Mouse (Mus musculus): Measurements from ENCODE around the gene Foxf2. TPM values are rescaled to one million over a fixed set of nuclear protein-coding genes. Genes with fewer than 3 reads are reported as not detected.

Foxf2 gene
- polyA plus RNA-seq, 1 experiment from 2014 or later, result 5.5 TPM

DNA sequence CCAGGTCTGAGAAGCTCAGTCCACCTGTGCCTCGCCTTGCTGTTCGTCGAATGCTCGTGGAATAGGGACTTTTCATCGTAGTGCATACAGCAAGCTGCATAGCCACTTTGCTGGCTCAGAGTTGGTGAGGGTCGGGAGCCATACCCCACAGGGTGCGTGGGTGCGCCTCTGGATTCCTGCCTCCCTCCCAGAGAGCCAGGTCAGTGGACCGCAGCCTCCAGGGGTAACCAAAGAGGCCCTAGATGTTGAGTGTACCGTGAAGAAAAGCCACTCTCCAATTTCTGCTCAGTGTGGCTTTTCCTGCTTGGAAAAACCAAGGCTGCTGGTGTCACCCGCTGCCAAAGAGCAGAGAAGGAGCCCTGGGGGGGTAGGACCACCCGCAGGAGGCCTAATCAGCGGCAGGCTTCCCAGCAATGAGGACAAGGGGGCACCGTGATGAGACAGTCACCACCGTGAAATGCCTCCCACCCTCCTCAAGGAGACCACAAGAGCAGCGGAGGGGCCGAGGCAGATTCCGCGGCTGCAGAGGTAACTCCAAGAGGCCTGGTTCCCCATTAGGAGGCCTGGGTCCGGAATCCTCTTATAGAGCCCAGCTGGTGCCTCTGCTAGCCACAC is 26.6 kb downstream of the Foxf2 start:
- ATAC-seq (ENCODE audit: insufficient number of reproducible peaks, low FRiP score, low TSS enrichment, low read depth), result no peak
- Histone ChIP-seq H3K4me3 (no peak overlapping the region), H3K27me3 (no peaks in the 10 kb centered on the region), H3K27ac (no peak overlapping the region), H3K4me2 (no peak overlapping the region), H3K36me3 (no peaks in the 10 kb centered on the region), H3K4me1 (no peaks in the 10 kb centered on the region), H3K9me3 (no peaks in the 10 kb centered on the region), H3K9ac (no peak overlapping the region)
- WGBS, result 80% methylated on average over 20 of the region's 20 CpGs

DNA sequence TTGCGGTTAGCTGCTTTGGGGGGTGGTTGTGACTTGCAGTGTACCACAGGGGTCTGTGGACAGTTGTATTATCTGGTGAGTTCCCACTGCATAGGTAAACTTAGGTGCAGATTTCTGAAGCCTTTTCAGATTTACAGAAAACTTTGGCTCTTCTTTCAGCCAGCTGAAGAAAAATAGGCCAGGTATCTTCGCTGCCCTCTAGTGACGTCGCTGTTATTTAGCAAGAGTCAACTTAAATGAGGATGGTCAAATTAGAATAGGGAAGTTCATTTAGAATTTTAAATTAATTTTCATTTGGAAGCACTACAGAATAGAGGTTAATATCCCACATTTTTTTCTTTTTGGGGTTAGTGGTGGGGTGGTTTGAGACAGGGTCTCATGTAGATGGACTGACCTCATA is 30.6 kb downstream of the Foxf2 start:
- 62% methylated on average over 4 of the region's 4 CpGs for WGBS
- ATAC-seq (ENCODE audit: insufficient number of reproducible peaks, low FRiP score, low TSS enrichment, low read depth), result no peak
- no peak overlapping the region for H3K9ac ChIP-seq
- peaks cover 9% of the 10 kb centered on the region for H3K27me3 ChIP-seq
- no peak overlapping the region for H3K27ac ChIP-seq
- H3K4me3 ChIP-seq, result no peak overlapping the region
- H3K9me3 ChIP-seq, result no peaks in the 10 kb centered on the region
- no peaks in the 10 kb centered on the region for H3K4me1 ChIP-seq
- H3K36me3 ChIP-seq, result no peaks in the 10 kb centered on the region
- no peak overlapping the region for H3K4me2 ChIP-seq

DNA sequence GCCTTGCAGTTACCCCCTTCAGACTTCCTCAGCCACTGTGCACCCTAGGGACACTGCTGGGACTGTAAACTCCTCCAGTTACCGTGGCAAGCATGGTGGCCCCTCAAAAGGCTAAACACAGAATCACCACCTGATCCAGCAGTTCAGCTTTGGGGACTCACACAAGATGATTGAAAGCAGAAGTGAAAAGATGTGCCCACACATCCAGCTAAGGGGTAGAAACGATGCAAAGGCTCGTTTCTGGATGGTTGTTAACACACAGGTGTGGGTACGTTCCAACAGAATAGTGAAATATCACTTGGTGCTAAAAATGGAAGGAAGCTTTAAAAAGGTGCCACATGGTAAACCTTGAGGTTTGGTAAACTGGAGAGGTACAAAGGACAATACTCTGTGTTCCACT is 32.6 kb downstream of the Foxf2 start:
- H3K9ac ChIP-seq, result no peak overlapping the region
- H3K4me1 ChIP-seq, result no peaks in the 10 kb centered on the region
- no peak for ATAC-seq (ENCODE audit: insufficient number of reproducible peaks, low FRiP score, low TSS enrichment, low read depth)
- peaks cover 9% of the 10 kb centered on the region for H3K27me3 ChIP-seq
- WGBS, result 62% methylated on average over 4 of the region's 4 CpGs
- H3K4me3 ChIP-seq, result no peak overlapping the region
- no peak overlapping the region for H3K4me2 ChIP-seq
- H3K36me3 ChIP-seq, result no peaks in the 10 kb centered on the region
- H3K27ac ChIP-seq, result no peak overlapping the region
- no peaks in the 10 kb centered on the region for H3K9me3 ChIP-seq

DNA sequence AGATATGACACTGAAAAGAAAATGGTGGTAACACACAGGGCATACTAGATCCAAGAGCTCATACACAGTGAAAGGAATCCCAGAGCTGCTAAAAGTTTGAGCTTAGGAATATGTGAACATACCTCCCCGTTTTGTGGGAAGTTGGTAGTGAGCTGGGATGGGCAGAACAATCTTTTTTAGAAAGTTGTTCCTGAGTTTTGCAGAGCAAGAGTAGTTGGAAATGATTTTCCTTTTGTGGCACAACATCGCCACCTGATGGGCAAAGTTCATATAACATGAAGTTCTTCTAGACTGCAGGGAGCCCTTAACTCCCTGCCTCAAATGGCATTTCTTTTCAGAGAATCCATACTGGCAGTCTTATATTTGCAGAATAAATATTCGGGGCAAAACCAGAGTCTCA is 33.3 kb downstream of the Foxf2 start:
- H3K36me3 ChIP-seq, result no peaks in the 10 kb centered on the region
- H3K27me3 ChIP-seq, result peaks cover 9% of the 10 kb centered on the region
- no peaks in the 10 kb centered on the region for H3K9me3 ChIP-seq
- 3% methylated on average over 3 of the region's 3 CpGs for WGBS
- H3K4me1 ChIP-seq, result no peaks in the 10 kb centered on the region
- no peak for ATAC-seq (ENCODE audit: insufficient number of reproducible peaks, low FRiP score, low TSS enrichment, low read depth)
- H3K4me2 ChIP-seq, result no peak overlapping the region
- no peak overlapping the region for H3K9ac ChIP-seq
- no peak overlapping the region for H3K27ac ChIP-seq
- no peak overlapping the region for H3K4me3 ChIP-seq

DNA sequence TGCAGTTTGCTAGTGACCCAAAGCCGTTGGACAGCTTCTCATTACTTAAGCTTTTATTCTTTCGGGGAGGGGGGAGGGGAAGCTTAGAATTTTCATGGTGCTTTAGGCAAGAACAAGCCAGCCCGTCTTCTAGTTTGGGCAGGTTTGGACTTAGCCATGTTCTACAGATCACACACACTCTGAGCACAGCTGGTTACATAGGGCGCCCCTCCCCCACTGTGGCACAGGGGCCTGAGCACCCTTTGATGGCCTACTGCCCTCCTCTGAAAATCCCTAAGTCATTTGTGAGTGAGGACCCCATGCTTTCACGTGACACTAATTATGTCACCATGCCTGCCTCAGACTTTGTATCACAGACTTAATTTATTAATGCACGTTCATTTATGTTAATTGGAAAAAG is 35.6 kb downstream of the Foxf2 start:
- Histone ChIP-seq H3K4me2 (no peak overlapping the region), H3K9ac (no peak overlapping the region), H3K27ac (no peak overlapping the region), H3K9me3 (no peaks in the 10 kb centered on the region), H3K4me3 (no peak overlapping the region), H3K36me3 (no peaks in the 10 kb centered on the region), H3K4me1 (no peaks in the 10 kb centered on the region), H3K27me3 (peaks cover 9% of the 10 kb centered on the region)
- no peak for ATAC-seq (ENCODE audit: insufficient number of reproducible peaks, low FRiP score, low TSS enrichment, low read depth)
- WGBS, result 34% methylated on average over 6 of the region's 6 CpGs

DNA sequence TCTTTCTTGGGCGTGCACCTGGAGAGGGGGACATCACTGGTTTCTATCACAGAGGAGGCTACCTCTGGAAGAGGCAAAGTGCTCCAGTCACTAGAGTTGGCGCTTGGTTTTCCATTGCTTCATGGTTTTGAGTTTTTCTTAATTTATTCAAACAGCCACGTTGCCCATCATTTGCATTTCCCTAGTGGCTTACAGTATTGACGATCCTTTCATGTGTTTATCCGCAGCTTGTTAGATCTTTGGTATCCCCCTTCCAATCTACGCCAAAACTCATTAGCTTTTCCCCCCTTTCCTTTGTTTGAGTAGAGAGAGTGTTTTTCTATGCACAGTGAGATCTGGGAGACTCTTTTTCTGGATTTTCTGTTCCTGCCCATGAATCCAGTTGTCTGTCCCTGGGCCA is 39.8 kb downstream of the Foxf2 start:
- no peak overlapping the region for H3K9ac ChIP-seq
- no peak overlapping the region for H3K27ac ChIP-seq
- H3K36me3 ChIP-seq, result no peaks in the 10 kb centered on the region
- WGBS, result 83% methylated on average over 6 of the region's 6 CpGs
- ATAC-seq (ENCODE audit: insufficient number of reproducible peaks, low FRiP score, low TSS enrichment, low read depth), result no peak
- no peak overlapping the region for H3K4me3 ChIP-seq
- no peaks in the 10 kb centered on the region for H3K9me3 ChIP-seq
- H3K4me2 ChIP-seq, result no peak overlapping the region
- H3K27me3 ChIP-seq, result 0 out of 2 replicates have a peak, but pooled peaks cover under 1% of the 10 kb centered on the region
- H3K4me1 ChIP-seq, result no peaks in the 10 kb centered on the region

DNA sequence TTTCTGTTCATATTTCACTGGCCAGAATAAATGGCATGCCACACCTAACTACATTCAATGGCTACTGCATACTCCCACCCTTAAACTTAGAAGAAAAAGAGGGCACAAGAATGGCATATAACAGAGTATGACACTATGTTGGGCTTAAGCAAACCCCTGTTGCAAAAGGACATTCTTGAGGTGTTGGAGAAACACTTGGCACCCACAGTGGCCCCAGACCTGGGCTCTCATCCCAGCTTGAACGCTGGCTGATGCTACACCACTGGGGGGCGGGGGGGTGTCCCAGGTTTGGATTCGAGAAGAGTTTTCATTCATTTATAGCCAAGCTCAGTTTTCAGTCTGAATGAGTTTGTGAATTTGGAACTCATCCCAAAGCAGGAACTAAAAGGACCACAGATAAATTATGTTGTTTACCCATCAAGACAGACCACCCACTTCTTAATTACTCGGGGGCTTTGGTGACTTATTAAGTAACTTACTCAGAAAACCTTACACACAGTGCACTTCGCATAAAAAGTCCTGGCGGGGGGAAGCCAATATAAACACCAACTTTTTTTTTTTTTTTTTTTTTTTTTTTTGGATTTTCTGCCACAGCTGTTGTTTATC is 42.4 kb downstream of the Foxf2 start:
- Histone ChIP-seq H3K9me3 (no peaks in the 10 kb centered on the region), H3K9ac (no peak overlapping the region), H3K36me3 (no peaks in the 10 kb centered on the region), H3K27me3 (no peaks in the 10 kb centered on the region), H3K27ac (no peak overlapping the region), H3K4me3 (no peak overlapping the region), H3K4me2 (no peak overlapping the region), H3K4me1 (no peaks in the 10 kb centered on the region)
- no peak for ATAC-seq (ENCODE audit: insufficient number of reproducible peaks, low FRiP score, low TSS enrichment, low read depth)
- 40% methylated on average over 6 of the region's 6 CpGs for WGBS

DNA sequence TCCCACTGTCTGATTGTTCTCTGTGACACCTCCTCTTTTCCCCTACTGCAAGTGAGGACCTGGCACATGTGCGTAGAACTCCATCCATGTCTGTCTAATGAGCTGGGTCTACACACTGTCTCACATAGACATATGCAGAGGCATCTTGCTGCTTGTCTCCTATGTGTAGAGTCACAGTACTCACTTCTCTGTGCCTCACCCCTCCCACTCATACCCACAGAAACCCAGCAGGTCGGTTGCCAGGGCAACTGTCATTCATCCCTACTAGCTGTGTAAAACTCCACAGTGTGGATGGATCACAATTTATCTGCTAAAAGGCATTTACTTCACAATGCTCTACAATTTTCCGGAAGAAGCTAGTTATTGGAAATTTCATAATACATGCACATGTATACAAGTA is 46.5 kb downstream of the Foxf2 start:
- Histone ChIP-seq H3K27ac (no peak overlapping the region), H3K36me3 (no peaks in the 10 kb centered on the region), H3K4me3 (no peak overlapping the region), H3K4me1 (no peaks in the 10 kb centered on the region), H3K4me2 (no peak overlapping the region), H3K9ac (no peak overlapping the region), H3K27me3 (no peaks in the 10 kb centered on the region), H3K9me3 (no peaks in the 10 kb centered on the region)
- WGBS, result 88% methylated on average over 3 of the region's 3 CpGs
- no peak for ATAC-seq (ENCODE audit: insufficient number of reproducible peaks, low FRiP score, low TSS enrichment, low read depth)

Small RNA genes lying within 50 kb of the gene (microRNA-seq; reads per million reads assigned to microRNA genes)
- gene Gm27516, result not detected

Other genes starting within 250 kb of the Foxf2 start
- 2.0 TPM in 2 replicates for gene Foxq1, start 69.7 kb upstream of the Foxf2 start, polyA plus RNA-seq (2015; fragmentation: Nextera tagmentation; extraction: Ambion mirVana)
- not detected in 2 replicates for gene A530084C06Rik, start 66.5 kb upstream of the Foxf2 start, polyA plus RNA-seq (2015; fragmentation: Nextera tagmentation; extraction: Ambion mirVana)
- gene Foxc1, start 180.8 kb downstream of the Foxf2 start, polyA plus RNA-seq (2015; fragmentation: Nextera tagmentation; extraction: Ambion mirVana), result 2.0 and 3.1 TPM in 2 replicates